Mouse (Mus musculus) gastrocnemius, postnatal 36 days (tissue): ENCODE data around the gene Olfr658. TPM values are rescaled to one million over a fixed set of nuclear protein-coding genes. Genes with fewer than 3 reads are reported as not detected.

Experiments used
- DNase-seq, 2 experiments: peaks; one replicate each; pipeline ENCODE4 v3.0.0; 2022
- intact Hi-C: fragments of 180-260 bp; cut with DNase I; formaldehyde crosslinking; loops from one replicate; pipeline ENCODE4 v1.15.1; 2025
- long read RNA-seq, 2 experiments: library from polyadenylated mRNA; stranded (forward); transcript quantifications; one replicate each; pipeline ENCODE4 v2.0.0; 2021
- total RNA-seq, 2 experiments: library from RNA; stranded (reverse); gene quantifications; 2 replicates each; pipeline ENCODE4 v1.2.3; 2021

The Olfr658 gene
- total RNA-seq: not detected
- long read RNA-seq, experiment 1: 0 reads
- long read RNA-seq, experiment 2: 0 reads

DNA sequence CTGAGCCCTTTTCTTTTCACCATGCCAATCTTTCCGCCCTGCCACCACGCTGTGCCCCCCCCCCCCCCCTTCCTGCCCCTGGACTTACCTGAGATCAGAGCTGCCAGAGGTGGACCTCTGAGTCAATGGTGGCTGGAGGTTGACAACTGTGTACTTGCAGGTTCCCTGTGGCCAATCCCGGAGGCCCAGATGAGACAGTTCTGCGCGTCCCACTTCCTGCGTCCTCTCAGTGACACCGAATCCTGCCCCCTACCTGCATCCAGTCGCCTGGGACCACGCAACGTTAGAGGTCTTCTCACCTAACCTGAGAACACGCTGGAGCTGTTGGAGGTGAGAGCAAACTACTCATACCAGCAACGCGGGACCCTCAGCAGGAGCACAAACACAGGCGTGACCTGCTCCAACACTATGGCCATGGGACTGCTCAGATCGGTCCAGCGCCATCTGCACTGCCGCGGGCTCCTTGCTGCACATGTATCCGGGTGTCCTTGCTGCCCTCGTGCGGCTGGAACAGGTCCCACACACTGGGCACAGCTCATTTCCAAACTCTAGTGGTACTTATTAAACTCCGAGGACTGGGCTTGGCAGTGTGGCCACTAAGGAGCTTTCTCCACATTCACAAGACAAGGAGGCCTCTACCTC lies at the start of gene Olfr658:
Gene Olfr658 (minus strand): TSS at position 465 of the 642 bp plus-strand sequence.
- intact Hi-C loops: no loop called here
- DNase-seq: no peak

DNA sequence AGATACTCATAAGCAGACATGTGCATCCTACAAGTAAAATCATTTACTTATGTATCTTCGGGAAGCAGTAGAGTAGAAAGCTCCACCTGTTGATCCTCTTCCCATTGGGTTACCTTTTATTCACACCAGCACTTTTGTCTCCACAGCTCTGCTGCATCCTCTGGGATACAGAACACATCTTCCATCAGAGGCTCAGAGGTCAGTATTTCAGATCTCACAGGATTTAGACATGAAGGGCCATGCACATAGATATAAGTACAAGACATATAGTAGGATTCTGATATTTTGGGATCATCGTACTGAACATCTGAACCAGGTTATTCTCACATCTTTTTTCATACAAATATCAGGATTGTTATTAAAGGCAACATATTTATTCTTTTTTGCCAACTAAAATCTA lies 39.1 kb upstream of the Olfr658 start, which contains the start of gene Olfr661:
Gene Olfr661 (plus strand): TSS at position 301 of the 400 bp plus-strand sequence.
- DNase-seq: no peak
- intact Hi-C loops: no loop called here

DNA sequence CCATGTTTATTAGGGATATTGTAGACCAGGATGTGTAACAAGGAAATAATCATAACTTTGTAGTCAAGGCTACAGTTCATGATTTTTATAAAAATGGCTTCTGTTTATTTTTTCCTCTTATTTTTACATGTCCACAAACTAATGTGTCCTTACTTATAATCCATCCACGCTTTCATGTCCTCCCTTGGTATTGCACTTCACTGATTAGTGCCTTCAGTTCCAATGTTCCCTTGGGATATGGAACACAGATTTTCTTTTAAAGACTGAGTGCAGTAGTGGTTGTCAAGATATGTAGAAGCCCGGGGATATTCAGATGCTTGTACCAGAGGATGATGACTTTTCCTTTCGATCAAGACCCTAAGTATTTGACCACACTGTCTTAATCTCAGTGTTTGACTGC lies 19.3 kb upstream of the Olfr658 start, which contains the start of gene Olfr659:
Gene Olfr659 (plus strand): TSS at position 301 of the 400 bp plus-strand sequence.
- no peak for DNase-seq
- intact Hi-C loops: no loop called here

DNA sequence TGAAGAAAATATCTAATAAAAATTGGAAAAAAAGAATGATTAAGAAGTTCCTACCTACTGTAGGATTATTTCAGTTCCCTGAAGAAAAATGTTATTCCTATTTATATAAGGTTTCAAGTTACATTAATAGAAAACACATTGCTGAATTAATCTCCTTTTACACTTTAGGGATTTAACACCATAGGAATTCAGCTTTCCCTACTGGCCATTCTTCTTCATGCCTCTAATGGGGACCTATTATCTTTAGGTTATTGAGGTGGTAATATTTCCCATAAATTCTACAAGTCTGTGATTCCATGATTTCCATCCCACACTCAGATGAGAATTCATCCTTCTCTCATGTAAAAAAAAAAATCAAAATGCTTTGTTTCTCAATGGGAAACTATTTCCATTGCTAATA lies 22.6 kb downstream of the Olfr658 start, which contains the start of gene Olfr657:
Gene Olfr657 (plus strand): TSS at position 301 of the 400 bp plus-strand sequence.
- intact Hi-C loops: no loop called here
- no peak for DNase-seq

DNA sequence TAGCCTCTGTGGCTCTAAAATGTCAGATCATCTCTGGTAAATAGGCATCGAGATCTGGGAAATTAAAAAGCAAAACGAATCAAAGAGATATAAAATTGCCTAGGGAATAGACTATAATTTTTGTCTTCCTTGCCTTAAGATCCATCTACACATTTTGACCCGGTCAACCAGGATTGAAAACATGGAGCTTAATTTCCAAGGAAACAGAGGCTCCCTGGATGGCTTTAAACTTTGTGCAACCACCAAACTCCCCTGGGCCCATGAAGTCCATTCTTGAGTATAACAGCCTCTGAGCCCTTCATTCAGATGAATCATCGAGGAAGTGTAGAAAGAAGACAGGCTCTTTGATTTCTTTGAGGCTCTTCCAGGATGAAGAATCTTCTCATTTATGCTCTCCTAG lies 33.5 kb downstream of the Olfr658 start, which contains the start of gene Olfr656:
Gene Olfr656 (plus strand): TSS at position 301 of the 400 bp plus-strand sequence.
- intact Hi-C loops: no loop called here

DNA sequence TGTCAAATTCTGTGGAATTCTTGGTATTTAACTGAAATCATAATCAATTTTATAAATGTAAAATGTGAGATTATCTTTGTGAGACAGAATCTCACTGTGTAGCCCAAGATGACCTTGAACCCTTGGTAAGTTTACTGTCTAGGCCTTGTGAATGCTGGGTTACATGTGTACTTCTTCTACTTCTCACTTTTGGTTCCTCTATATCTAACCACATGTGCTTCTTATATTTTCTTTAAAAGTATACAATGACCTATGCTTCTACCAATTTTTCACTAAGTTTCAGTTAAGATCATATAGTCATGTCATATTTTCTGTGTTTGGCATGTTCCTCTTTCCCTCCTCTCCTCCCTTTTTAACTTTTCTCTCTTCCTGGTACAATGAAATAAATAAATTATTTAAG lies 42.4 kb downstream of the Olfr658 start:
- DNase-seq: no peak
- intact Hi-C loops: no loop called here

More for the DNA sequence above, 33.5 kb downstream of the Olfr658 start, which contains the start of gene Olfr656:
- DNase-seq: no peak

DNA sequence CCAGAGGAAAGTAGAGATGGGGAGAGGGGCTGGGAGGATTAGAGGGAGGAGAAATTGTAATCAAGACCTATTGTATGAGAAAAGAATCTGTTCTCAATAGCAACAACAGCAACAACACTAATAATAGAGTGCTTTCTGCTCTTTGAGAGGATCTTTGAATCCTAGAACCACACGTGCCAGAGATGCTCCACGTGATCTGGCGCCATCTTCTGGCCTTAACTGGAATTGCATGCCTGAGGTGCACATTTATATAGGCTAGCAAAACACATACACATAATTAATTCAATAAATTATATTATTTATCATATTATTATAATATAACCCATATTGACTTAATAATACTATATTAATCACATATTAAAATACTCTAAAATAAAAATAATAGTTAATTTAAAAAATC lies 43.9 kb downstream of the Olfr658 start:
- no peak for DNase-seq
- intact Hi-C loops: no loop called here

DNA sequence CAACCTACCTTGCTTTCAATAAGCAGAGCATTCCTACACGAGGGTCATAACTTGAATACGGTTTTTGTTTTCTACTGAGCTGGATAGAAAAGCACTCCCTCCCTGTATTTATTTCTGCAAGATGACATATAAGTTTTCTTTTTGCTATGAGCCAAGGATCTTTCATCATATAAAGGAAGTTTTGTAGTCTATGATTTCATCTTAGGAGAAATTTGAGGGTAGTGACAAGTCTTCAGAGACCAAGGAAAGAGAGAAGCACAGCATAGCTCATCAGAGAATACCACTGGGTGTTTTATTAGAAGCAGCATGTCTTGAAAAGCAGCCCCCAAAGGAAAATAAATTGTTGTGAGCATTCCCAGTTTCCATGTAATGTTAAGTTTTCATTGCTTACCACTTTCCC lies 45.4 kb downstream of the Olfr658 start, which contains the start of gene Olfr655:
Gene Olfr655 (minus strand): TSS at position 101 of the 400 bp plus-strand sequence.
- intact Hi-C loops: no loop called here
- DNase-seq: no peak

Other genes starting within 250 kb of the Olfr658 start
- gene Trim30c, start 246.5 kb downstream of the Olfr658 start, total RNA-seq: not detected
- 1 to 10 TPM in 1 of 2 experiments, under 1 TPM in 1; 0.77 to 1.2 TPM for gene Trim30a, start 182.1 kb downstream of the Olfr658 start, total RNA-seq
- under 1 TPM; 0.20 to 0.30 TPM for gene Trim30d, start 139.5 kb downstream of the Olfr658 start, total RNA-seq
- not detected for gene Olfr651, start 97.2 kb downstream of the Olfr658 start, total RNA-seq
- not detected for gene Olfr652, start 86.4 kb downstream of the Olfr658 start, total RNA-seq
- not detected for gene Olfr653, start 70.0 kb downstream of the Olfr658 start, total RNA-seq
- not detected for gene Olfr654, start 60.3 kb downstream of the Olfr658 start, total RNA-seq
- gene Olfr655, start 45.5 kb downstream of the Olfr658 start, total RNA-seq: not detected
- not detected for gene Olfr656, start 33.4 kb downstream of the Olfr658 start, total RNA-seq
- gene Olfr657, start 22.5 kb downstream of the Olfr658 start, total RNA-seq: not detected
- gene Olfr659, start 19.4 kb upstream of the Olfr658 start, total RNA-seq: not detected
- not detected for gene Olfr661, start 39.2 kb upstream of the Olfr658 start, total RNA-seq
- gene Usp17le, start 130.2 kb upstream of the Olfr658 start, total RNA-seq: not detected
- gene Usp17lb, start 195.3 kb upstream of the Olfr658 start, total RNA-seq: not detected
- not detected for gene Usp17la, start 209.7 kb upstream of the Olfr658 start, total RNA-seq
- gene Olfr665, start 230.7 kb upstream of the Olfr658 start, total RNA-seq: not detected
- not detected for gene Olfr666, start 248.6 kb upstream of the Olfr658 start, total RNA-seq